Mouse (Mus musculus) heart, embryonic 14.5 days (tissue): ENCODE results near the gene Tmem230. TPM values are rescaled to one million over a fixed set of nuclear protein-coding genes. Genes with fewer than 3 reads are reported as not detected.

Experiments used
- ATAC-seq: fragments of 200-750 bp; cut with Nextera tagmentation; 2 replicates; pipeline ENCODE4 v1.8.0; 2017; ENCODE audit warnings: low read depth, moderate TSS enrichment; ENCODE audit not compliant: insufficient number of reproducible peaks, insufficient read depth, low FRiP score
- H3K27ac ChIP-seq, 2 experiments: fragments of 200-500 bp in 1 of 2; fragments of 300-500 bp in 1 of 2; sonication (generic) in 1 of 2; replicated peaks in 1 of 2; 2 replicates each; pipeline ENCODE4 v1.5.1; 2012 to 2014; ENCODE audit warnings: low read depth in 2 of 2, low read length in 2 of 2, control low read depth in 1 of 2, mild to moderate bottlenecking in 1 of 2, mixed read lengths in 1 of 2; ENCODE audit not compliant: control insufficient read depth in 1 of 2, insufficient read depth in 1 of 2
- H3K27me3 ChIP-seq: fragments of 300-500 bp; sonication (generic); 2 replicates; pipeline ENCODE4 v1.6.1; 2014; ENCODE audit warnings: mild to moderate bottlenecking, low read length, control low read depth; ENCODE audit not compliant: control insufficient read depth, insufficient read depth
- H3K36me3 ChIP-seq: fragments of 300-500 bp; sonication (generic); 2 replicates; pipeline ENCODE4 v1.6.1; 2014; ENCODE audit warnings: mild to moderate bottlenecking, control low read depth, low read length, mixed read lengths; ENCODE audit not compliant: control insufficient read depth, insufficient read depth
- H3K4me1 ChIP-seq, 2 experiments: fragments of 200-500 bp in 1 of 2; fragments of 300-500 bp in 1 of 2; sonication (generic) in 1 of 2; 2 replicates each; pipeline ENCODE4 v1.6.1; 2012 to 2014; ENCODE audit warnings: low read length in 2 of 2, control low read depth in 1 of 2, mixed read lengths in 1 of 2; ENCODE audit not compliant: control insufficient read depth in 2 of 2, insufficient read depth in 2 of 2
- H3K4me2 ChIP-seq: fragments of 300-500 bp; sonication (generic); 2 replicates; pipeline ENCODE4 v1.6.1; 2014; ENCODE audit warnings: mild to moderate bottlenecking, low read length
- H3K4me3 ChIP-seq, 2 experiments: fragments of 200-500 bp in 1 of 2; fragments of 300-500 bp in 1 of 2; sonication (generic) in 1 of 2; 2 replicates each; pipeline ENCODE4 v1.5.1; 2012 to 2014; ENCODE audit warnings: low read length in 2 of 2, mild to moderate bottlenecking in 2 of 2, control low read depth in 1 of 2, low read depth in 1 of 2, moderate library complexity in 1 of 2; ENCODE audit not compliant: control insufficient read depth in 1 of 2, insufficient read depth in 1 of 2
- H3K9ac ChIP-seq: fragments of 300-500 bp; sonication (generic); 2 replicates; pipeline ENCODE4 v1.6.1; 2014; ENCODE audit warnings: mild to moderate bottlenecking, low read length
- H3K9me3 ChIP-seq: fragments of 300-500 bp; sonication (generic); 2 replicates; pipeline ENCODE4 v1.6.1; 2016; ENCODE audit warnings: low read length, control low read depth; ENCODE audit not compliant: control insufficient read depth
- WGBS: fragments of 180-500 bp; shearing (Covaris S2); extraction: QIAGEN DNeasy Blood & Tissue Kit; methylation state at CpG from one replicate; pipeline ENCODE4 v1.1.7; 2014; 5-methylcytosine and 5-hydroxymethylcytosine counted together
- polyA plus RNA-seq: library from polyadenylated mRNA; unstranded; fragments of >200 nt; fragmentation: Nextera tagmentation; extraction: Ambion mirVana; gene quantifications from 2 replicates; pipeline ENCODE4 v1.2.1, GENCODE M21; 2014

The Tmem230 gene
- polyA plus RNA-seq, 1 experiment from 2014 or later, result 46.7 TPM

DNA sequence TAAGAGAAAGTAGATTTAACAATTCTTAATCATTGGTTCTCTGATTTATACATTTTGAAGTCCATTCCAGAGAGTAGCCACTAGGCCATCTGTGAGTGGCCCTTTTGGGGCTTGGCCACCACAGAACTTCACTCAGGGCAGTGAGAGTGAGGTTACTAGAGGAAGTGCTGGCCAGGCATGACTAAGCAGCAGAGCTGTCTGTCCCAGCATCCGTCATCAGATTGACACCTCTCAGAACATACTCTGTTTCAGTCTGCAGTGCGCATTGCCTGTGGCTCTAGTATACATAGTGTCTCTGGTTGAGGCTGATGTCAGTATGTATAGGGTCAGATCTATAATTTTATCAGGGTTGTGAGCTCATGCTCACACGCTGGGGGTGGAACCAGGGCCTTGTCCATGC lies 21.6 kb upstream of the Tmem230 start:
- H3K27me3 ChIP-seq, result no peaks in the 10 kb centered on the region

DNA sequence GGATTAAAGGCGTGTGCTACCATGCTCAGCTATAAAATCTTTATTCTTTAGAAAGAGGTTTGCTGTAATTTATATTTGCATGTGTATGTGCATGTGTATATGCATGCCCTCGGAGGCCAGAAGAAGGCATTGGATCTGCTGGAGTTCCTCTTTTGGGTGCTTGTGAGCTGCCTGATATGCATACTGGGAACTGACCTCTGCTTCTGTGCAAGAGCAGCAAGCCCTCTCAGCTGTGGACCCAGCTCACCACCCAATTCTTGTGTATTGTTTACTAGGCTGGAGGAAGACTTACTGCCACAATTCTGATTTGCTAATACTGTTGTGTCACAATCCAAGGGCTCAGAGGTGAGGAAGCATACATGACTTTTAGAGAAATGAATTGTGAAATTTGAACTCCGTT lies 18.5 kb upstream of the Tmem230 start:
- Histone ChIP-seq H3K4me2 (no peak overlapping the region), H3K27ac (no peak overlapping the region), H3K9ac (no peak overlapping the region), H3K4me3 (no peak overlapping the region), H3K36me3 (no peaks in the 10 kb centered on the region), H3K27me3 (no peaks in the 10 kb centered on the region), H3K9me3 (no peaks in the 10 kb centered on the region), H3K4me1 (peaks cover 10 to 32% of the 10 kb centered on the region in 2 experiments)
- no peak for ATAC-seq
- WGBS, result 83% methylated on average over 3 of the region's 3 CpGs

More for the DNA sequence above, 21.6 kb upstream of the Tmem230 start:
- Histone ChIP-seq H3K4me1 (peaks cover 10 to 26% of the 10 kb centered on the region in 2 experiments), H3K9me3 (no peaks in the 10 kb centered on the region), H3K4me2 (no peak overlapping the region), H3K36me3 (no peaks in the 10 kb centered on the region), H3K27ac (no peak overlapping the region), H3K9ac (no peak overlapping the region), H3K4me3 (no peak overlapping the region)
- 58% methylated on average over 3 of the region's 3 CpGs for WGBS
- no peak for ATAC-seq

DNA sequence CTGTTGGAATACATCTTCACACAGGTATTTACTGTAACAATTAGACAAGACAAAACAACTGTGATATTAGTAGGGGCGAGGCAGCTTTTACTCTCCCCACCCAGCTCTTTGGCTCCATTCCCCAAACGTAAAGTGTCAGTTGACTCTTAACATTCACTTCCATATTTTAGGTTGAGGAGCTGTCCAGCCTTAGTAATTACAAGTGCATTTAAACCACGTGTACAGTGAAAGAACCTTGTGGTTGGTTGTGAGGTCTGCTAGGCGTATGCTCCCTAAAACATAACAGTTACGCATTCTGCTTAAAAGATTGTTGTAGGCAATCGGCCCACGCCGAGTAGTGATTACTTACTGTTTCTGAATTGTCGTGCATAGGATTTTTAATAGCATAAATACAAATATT lies 17.6 kb upstream of the Tmem230 start:
- Histone ChIP-seq H3K4me2 (no peak overlapping the region), H3K36me3 (no peaks in the 10 kb centered on the region), H3K4me3 (no peak overlapping the region), H3K27ac (no peak overlapping the region), H3K9ac (no peak overlapping the region), H3K27me3 (no peaks in the 10 kb centered on the region), H3K4me1 (peaks cover 6 to 27% of the 10 kb centered on the region in 2 experiments), H3K9me3 (no peaks in the 10 kb centered on the region)
- no peak for ATAC-seq
- WGBS, result 77% methylated on average over 9 of the region's 9 CpGs

DNA sequence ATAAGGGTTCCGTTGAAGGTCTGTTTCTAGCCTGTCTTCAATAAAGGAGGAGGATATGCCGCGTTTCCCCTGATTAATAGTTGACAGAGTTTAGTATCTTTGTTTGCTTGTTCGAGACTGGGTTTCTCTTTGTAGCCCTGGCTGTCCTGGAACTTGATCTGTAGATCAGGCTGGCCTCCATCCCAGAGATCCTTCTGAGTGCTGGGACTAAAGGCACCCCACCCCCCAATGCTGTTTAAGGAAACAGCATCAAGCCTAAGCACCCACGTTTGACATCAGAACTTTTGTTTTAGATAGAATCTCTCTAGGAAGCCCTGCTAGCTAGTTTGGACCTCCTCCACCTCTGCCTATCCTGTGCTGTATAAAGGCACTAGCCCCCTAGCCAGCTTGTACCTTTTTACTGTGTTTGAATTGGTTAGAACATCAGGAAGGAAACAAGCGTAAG lies 16.7 kb upstream of the Tmem230 start:
- peak overlapping the region; percentile 63 to 97 for H3K4me3 ChIP-seq
- peaks cover 3 to 18% of the 10 kb centered on the region in 2 experiments; a peak in 3 of 4 replicates for H3K4me1 ChIP-seq
- peak overlapping the region; percentile 82 for H3K4me2 ChIP-seq
- no peaks in the 10 kb centered on the region for H3K36me3 ChIP-seq
- H3K9me3 ChIP-seq, result no peaks in the 10 kb centered on the region
- H3K9ac ChIP-seq, result peak overlapping the region; percentile 94
- WGBS, result 24% methylated on average over 6 of the region's 6 CpGs
- ATAC-seq, result no peak
- H3K27me3 ChIP-seq, result no peaks in the 10 kb centered on the region
- H3K27ac ChIP-seq, result no peak overlapping the region

DNA sequence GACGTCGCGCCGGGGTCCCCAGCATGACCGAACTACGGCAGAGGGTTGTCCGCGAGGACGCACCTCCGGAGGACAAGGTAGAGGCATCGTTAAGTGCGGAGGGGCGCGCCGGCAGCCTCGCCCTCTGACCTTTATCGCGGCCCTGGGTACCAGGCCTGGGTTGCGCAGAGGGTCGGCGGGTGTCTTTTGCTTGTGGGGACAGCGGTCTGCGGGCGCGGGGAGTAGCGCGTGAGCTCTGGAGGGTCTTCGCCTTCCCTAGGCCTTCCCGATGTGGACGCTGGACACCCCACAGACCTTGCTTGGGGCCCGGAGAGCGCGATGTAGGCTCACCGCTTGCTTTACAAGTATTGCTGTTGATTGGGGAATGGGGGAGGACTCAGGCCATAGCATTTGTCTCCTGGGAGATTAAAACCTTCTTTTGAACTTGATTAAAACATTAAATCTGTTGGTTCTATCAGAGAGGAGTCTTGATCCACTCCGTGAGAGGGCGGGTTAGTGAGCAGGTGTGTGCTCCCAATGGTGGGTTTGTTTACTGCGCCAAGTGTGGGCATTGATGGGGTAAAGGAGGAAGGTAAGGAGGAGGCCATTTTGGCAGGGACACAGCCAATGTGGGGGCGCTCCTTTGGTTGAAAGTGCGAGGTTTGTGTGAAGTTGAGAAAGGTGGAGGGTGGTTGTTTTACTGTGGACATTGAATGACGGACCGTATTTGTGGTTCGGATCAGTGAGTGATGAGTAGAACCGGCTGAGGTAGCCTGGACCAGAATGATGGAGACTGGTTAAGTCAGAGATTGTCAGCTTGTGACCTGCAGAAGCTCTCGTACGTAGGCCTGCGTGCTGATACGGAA lies 16.0 kb upstream of the Tmem230 start:
- Histone ChIP-seq H3K4me3 (peak overlapping the region; percentile 63 to 97), H3K9ac (peak overlapping the region; percentile 94), H3K9me3 (no peaks in the 10 kb centered on the region), H3K27me3 (no peaks in the 10 kb centered on the region), H3K27ac (peak overlapping the region; percentile 34 to 66), H3K4me2 (peak overlapping the region; percentile 82), H3K4me1 (peaks cover 2 to 16% of the 10 kb centered on the region in 2 experiments; a peak in 2 of 4 replicates), H3K36me3 (no peaks in the 10 kb centered on the region)
- no peak for ATAC-seq
- WGBS, result 1% methylated on average over 47 of the region's 47 CpGs

DNA sequence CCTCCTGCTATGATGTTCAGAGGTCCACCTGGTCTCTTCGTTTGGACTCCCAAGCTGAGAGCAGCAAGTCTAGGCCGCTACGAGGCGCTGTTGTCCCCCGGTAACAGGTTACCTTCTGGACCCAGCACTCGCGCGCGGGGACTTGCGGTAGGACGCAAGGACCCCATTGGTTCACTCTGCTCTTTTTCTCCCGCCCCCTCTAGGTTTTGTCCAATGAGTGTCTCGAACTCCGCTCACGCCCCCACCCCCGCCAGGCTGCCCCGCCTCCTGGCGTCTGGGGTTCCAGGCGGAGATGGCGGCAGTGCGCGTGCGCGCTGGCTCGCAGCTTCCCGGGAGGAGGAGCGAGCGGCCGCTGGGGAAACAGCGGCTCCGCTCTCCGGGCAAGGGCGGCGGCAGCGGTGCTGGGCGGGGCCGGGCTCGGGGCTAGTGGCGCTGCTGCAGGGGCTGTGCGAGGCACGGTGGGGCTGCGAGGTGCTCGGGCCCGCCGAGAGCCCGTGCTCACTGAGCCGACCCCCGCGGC lies 15.3 kb upstream of the Tmem230 start, which contains the start of gene Cds2:
Gene Cds2 (plus strand): TSS at position 270 of the 520 bp plus-strand sequence.
- peak; percentile 98 for ATAC-seq
- under 1% methylated on average over 48 of the region's 49 CpGs for WGBS

DNA sequence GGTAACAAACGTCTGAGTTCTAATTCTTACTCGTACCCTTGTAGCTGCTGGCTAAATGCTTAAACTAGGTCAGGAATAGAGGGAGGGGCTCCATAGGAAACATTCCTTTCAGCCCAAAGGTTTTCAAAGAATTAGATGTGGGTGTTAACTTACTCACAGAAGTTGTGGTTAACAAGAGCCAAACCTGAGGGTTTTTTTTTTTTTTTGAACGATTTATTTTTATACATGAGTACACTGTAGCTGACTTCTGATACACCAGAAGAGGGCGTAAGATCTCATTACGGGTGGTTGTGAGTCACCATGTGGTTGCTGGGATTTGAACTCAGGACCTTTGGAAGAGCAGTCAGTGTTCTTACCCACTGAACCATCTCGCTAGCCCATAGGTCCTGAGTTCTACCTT lies 14.6 kb upstream of the Tmem230 start:
- Histone ChIP-seq H3K4me1 (peaks cover 2 to 16% of the 10 kb centered on the region in 2 experiments; a peak in 2 of 4 replicates), H3K9me3 (no peaks in the 10 kb centered on the region), H3K27ac (no peak overlapping the region), H3K9ac (no peak overlapping the region), H3K4me3 (no peak overlapping the region), H3K4me2 (0 out of 2 replicates have a peak overlapping the region, but pooled peaks have one; percentile 57), H3K36me3 (no peaks in the 10 kb centered on the region), H3K27me3 (no peaks in the 10 kb centered on the region)
- 70% methylated on average over 6 of the region's 6 CpGs for WGBS
- no peak for ATAC-seq

More for the DNA sequence above, 15.3 kb upstream of the Tmem230 start, which contains the start of gene Cds2:
- Histone ChIP-seq H3K9ac (peak within 1 kb of the TSS; percentile 94), H3K4me2 (peak within 1 kb of the TSS; percentile 82), H3K27me3 (no peaks in the 10 kb centered on the region), H3K4me1 (peaks cover 2 to 16% of the 10 kb centered on the region in 2 experiments; a peak in 2 of 4 replicates), H3K9me3 (no peaks in the 10 kb centered on the region), H3K36me3 (no peaks in the 10 kb centered on the region), H3K4me3 (peak within 1 kb of the TSS; percentile 63 to 97), H3K27ac (peak within 1 kb of the TSS; percentile 34 to 66)
